Mouse (Mus musculus): ENCODE measurements around the gene Zcchc2.

Zcchc2 gene

GRCm38 (mm10) chr1:105988903-105989639, 1.1 kb upstream of the Zcchc2 start:
- no peak for DNase-seq

- peak; percentile 41 for DNase-seq
Measured at GRCm38 (mm10) chr1:105989640-105989984, 594 bp upstream of the Zcchc2 start.

GRCm38 (mm10) chr1:105990911-105991761, 930 bp downstream of the Zcchc2 start:
- peak; percentile 63 for DNase-seq

- DNase-seq, result peak; percentile 12
Measured at GRCm38 (mm10) chr1:105991931-105992837, 2.0 kb downstream of the Zcchc2 start.

GRCm38 (mm10) chr1:105993196-105993595, 3.0 kb downstream of the Zcchc2 start:
- DNase-seq, result peak; percentile 19

- peak; percentile 93 for DNase-seq
Measured at GRCm38 (mm10) chr1:105993601-105994209, 3.5 kb downstream of the Zcchc2 start.

- DNase-seq, result no peak
Measured at GRCm38 (mm10) chr1:105995966-105996365, 5.8 kb downstream of the Zcchc2 start.

GRCm38 (mm10) chr1:105997282-105997681, 7.1 kb downstream of the Zcchc2 start:
- no peak for DNase-seq

GRCm38 (mm10) chr1:105999802-106000201, 9.6 kb downstream of the Zcchc2 start:
- no peak for DNase-seq

GRCm38 (mm10) chr1:106007581-106007980, 17.4 kb downstream of the Zcchc2 start:
- no peak for DNase-seq

- DNase-seq, result no peak
Measured at GRCm38 (mm10) chr1:106011097-106011496, 20.9 kb downstream of the Zcchc2 start.

- no peak for DNase-seq
Measured at GRCm38 (mm10) chr1:106013759-106014158, 23.6 kb downstream of the Zcchc2 start.

GRCm38 (mm10) chr1:106016262-106016661, 26.1 kb downstream of the Zcchc2 start:
- DNase-seq, result no peak

GRCm38 (mm10) chr1:106019854-106020253, 29.6 kb downstream of the Zcchc2 start:
- DNase-seq, result no peak

- DNase-seq, result no peak
Measured at GRCm38 (mm10) chr1:106022998-106023397, 32.8 kb downstream of the Zcchc2 start.

- no peak for DNase-seq
Measured at GRCm38 (mm10) chr1:106024254-106024653, 34.0 kb downstream of the Zcchc2 start.

- DNase-seq, result no peak
Measured at GRCm38 (mm10) chr1:106024778-106025177, 34.6 kb downstream of the Zcchc2 start.

GRCm38 (mm10) chr1:106029769-106030168, 39.6 kb downstream of the Zcchc2 start:
- no peak for DNase-seq

- peak; percentile 11 for DNase-seq
Measured at GRCm38 (mm10) chr1:106030331-106030730, 40.1 kb downstream of the Zcchc2 start.

- DNase-seq, result no peak
Measured at GRCm38 (mm10) chr1:106030886-106031285, 40.7 kb downstream of the Zcchc2 start.

GRCm38 (mm10) chr1:106031908-106032307, 41.7 kb downstream of the Zcchc2 start:
- no peak for DNase-seq

- no peak for DNase-seq
Measured at GRCm38 (mm10) chr1:106034776-106035175, 44.6 kb downstream of the Zcchc2 start.
